Mouse (Mus musculus) brain, embryonic 14.5 days (tissue): ENCODE data around the gene Gm7929.
"Not testable (repeated sequence)": the region's sequence is repeated elsewhere in the genome, so short reads cannot be mapped to it uniquely, and the experiment has no call there.

Source experiments
- CTCF ChIP-seq: fragments of 200-500 bp; IDR thresholded peaks from 2 replicates; pipeline ENCODE4 v1.5.1; 2012; ENCODE audit warnings: inconsistent platforms, mild to moderate bottlenecking, moderate library complexity, borderline replicate concordance; ENCODE audit not compliant: insufficient read depth, insufficient read length; ENCODE audit errors: extremely low read depth
- POLR2A ChIP-seq: fragments of 200-500 bp; IDR thresholded peaks from 2 replicates; pipeline ENCODE4 v1.6.1; 2012; ENCODE audit warnings: mild to moderate bottlenecking, inconsistent platforms, borderline replicate concordance; ENCODE audit not compliant: poor library complexity, insufficient read depth, insufficient read length, severe bottlenecking; ENCODE audit errors: extremely low read depth

DNA sequence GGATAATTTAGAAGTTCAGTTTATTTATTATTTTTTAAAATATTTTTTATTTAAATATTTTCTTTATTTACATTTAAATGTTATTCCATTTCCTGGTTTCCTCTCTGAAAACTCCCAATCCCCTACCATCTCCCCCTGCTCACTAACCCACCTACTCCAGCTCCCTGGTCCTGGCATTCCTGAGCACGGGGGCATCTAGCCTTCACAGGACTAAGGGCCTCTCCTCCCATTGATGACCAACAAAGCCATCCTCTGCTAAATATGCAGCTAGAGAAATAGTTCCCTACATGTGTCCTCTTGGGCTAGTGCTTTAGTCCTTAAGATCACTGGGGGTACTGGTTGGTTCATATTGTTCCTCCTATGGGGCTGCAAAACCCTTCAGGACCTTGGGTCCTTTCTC lies 33.2 kb downstream of the Gm7929 start:
- TF ChIP-seq CTCF, POLR2A: not testable (repeated sequence)
